Mouse (Mus musculus) heart, adult 8-10 months (tissue): ENCODE measurements around the gene Rpl36. TPM values are rescaled to one million over a fixed set of nuclear protein-coding genes. Genes with fewer than 3 reads are reported as not detected.
"Not testable (repeated sequence)": the region's sequence is repeated elsewhere in the genome, so short reads cannot be mapped to it uniquely, and the experiment has no call there.

ENCODE experiments used
- DNase-seq: peaks from one replicate; pipeline ENCODE4 v3.0.0; 2022; ENCODE audit warnings: low spot score
- total RNA-seq, 4 experiments: library from RNA; stranded (reverse); gene quantifications; 2 replicates each; pipeline ENCODE4 v1.2.4; 2022

Rpl36 gene
- total RNA-seq, 4 experiments from 2014 or later = 697 to 769 (median 735) TPM

DNA sequence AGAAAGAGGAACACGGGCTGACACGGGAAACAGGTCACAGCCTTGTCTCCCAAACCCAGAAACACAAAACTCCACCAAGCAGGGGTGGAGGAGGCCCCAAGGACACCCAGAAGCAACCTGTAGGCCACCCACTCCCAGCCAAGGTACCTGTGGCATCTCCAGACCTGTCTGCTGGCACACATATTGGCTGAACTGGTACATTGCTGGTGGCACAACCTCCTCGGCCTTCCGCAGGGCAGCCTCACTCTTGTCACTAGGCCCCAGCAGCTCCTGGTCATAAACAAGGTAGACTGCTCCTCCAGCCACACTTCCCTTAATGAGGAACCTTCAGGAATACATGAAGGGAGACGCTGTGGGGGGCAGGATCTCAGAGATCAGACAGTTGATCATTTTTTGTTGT, 4.5 kb upstream of the Rpl36 start:
- DNase-seq = no peak

DNA sequence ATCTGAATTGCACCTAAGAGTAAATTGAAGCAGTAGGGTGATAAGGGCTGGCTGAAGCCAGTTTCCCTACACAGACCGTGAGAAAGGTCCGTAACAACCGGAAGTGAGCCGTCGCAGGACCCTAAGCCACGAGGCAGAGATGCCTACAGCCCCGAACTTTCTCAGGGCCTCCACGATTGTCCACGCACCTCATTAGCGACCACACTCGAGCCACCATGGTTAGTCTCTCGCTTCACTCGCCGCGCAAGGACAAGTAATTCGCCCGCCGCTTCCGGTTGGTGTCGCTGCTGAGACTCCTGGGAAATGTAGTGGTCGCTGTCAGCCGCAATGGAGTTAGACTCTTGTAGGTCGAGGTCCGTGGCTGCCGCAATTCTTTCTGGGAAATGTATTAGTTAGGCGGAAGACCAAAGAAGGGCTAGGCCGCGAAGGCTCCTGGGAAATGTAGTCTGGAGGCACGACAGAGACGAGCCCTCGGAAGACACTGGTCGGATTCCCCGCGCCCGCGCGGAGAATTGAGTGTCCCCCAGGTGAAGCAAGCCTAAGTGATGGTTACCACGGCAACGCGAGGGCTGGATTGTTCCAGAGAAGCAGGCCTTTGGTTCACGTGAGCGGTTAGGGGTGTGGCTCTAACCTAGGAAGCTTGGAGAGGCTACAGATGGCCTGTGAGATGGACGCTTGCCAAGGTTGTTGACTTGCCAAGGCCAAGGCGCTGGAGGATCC, 3.6 kb upstream of the Rpl36 start, which contains the start of gene 2410015M20Rik:
TSS of gene 2410015M20Rik (minus strand) at position 320 of the 720 bp plus-strand sequence.
- peak; percentile 98 for DNase-seq

DNA sequence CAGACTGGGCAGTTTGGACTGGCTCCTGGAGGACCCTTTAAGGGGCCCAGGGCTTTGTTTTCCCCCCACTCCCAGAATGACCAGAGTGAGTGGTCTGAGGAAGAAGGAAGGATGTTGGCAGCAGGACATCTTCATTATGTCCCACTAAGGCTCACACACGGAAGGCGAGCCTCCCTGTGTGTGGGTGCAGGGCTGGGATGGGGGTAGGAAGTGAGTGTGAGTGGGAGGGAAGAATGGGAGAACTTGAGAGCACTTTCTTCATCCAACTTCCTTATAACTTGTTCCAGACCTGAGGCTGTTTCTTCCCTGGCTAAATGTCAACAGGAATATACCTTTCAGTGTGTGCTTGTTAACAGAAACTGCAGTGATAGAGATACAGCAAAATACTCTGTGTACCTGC, 1.9 kb upstream of the Rpl36 start:
- DNase-seq = no peak

DNA sequence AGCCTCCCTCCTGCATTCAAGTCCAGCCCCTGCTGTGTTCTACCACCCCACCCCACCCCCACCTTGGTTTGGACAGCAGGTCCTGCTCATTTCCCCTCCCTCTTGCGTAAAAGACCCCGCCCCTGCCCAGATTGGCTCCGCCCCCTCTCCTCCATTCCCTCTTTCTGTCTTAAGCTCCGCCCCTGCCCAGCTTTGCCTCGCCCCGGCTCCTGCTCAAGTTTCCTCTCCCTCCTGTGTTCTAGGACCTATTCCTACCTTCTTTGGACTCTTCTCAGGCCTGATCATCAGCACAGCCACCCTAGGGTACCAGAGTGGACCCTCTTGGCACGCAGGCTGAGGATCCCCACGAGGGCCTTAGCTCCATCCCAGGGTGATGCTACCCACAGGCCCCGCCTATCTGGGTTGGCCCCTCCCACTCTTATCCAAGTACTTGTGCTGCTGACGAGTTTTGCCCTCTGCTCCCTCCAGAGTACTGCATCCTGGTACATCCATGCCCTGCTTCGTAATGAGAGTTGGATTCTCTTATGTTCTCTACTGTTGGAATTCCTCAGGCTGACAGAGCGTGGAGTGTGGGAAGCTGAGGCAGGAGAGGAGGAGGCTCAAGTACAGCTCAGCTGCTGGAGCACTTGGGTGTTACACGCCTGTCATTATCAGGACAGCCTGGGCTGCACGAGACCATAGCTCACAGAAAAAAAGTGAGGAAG, 1.2 kb upstream of the Rpl36 start:
- DNase-seq = no peak

DNA sequence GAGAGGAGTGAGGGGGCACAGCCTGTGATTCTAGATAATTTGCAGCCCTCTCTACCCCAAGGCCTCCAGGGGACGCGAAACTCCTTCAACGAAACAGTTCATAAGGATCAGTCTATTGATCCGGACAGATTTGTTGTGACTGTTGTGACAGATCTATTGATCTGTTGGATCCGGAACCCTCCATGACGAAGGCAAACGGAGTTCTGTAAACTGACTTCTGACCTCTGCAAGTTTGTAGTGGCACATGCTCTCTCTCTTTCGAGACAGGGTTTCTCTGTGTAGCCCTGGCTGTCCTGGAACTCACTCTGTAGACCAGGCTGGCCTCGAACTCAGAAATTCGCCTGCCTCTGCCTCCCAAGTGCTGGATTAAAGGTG, 664 bp upstream of the Rpl36 start:
- DNase-seq = not testable (repeated sequence)

DNA sequence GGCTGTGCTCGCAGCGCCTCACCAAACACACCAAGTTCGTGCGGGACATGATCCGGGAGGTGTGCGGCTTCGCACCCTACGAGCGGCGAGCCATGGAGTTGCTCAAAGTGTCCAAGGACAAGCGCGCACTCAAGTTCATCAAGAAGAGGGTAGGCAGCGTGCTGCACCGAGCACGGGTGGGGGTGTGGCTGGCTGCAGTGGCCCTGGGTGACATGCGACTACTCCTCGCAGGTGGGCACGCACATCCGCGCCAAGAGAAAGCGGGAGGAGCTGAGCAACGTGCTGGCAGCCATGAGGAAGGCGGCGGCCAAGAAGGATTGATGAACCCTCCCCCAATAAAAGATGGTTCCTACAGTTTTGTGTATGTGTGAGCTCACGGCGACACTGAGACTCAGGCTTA, 677 bp downstream of the Rpl36 start:
- DNase-seq = not testable (repeated sequence)

DNA sequence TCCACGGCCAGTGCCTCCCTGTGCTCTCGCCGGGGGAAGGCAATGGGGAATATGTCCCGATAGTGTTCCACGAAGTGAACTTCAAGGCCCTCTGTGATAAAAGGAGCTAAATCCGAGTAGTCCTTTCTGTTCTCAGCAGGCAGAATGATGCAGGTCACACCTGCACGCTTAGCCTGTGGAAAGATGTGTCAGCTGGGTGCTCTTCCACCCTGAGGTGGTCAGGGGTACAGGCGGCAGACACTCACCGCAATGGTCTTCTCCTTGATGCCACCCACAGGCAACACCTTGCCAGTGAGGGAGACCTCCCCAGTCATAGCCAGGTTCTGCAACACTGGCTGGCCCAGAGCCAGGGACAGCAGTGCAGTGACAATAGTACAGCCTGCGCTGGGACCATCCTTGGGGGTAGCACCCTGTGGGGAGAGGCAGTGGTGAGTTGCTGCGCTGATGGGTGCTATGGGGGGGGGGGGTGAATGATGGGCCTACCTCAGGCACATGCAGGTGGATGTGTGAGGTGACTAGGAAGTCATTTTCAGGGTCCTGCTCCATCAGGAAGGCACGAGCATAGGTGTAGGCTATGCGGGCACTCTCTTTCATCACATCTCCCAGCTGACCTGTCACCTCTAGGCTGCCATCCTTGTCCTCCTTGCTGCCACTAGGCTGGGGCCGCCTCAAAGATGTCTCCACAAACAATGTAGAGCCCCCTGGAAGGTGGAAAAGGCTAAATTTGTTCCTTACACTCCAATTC, 1.3 kb downstream of the Rpl36 start:
- DNase-seq = no peak

DNA sequence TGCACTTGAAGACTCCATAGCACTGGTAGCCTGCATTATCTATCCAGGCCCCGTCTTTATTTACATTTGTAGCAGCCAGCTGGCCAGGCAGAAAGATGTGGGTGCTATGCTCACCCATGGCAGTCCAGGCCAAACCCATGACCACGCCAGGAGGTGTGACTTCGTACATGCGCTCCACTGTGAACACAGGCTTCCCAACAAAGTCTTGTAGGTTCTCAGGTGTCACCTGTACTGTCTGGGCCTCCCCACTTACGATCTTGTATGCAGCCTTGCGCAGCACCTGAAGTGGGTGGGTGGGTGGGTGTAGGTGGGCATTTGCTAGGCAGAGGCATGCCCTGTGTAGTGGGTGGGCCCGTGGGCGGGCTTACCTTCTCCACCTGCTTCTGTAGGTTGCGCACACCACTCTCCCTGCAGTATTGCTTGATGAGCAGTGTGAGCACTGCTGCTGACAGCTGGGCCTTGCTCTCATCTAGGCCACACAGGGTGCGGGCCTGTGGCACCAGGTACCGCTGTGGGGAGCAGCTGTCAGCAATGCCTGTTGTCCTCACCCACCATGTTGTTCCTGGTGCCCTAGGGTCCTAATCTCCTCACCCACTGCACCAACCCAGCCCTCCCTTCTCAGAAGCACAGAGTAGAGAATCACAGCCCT, 2.0 kb downstream of the Rpl36 start:
- no peak for DNase-seq

DNA sequence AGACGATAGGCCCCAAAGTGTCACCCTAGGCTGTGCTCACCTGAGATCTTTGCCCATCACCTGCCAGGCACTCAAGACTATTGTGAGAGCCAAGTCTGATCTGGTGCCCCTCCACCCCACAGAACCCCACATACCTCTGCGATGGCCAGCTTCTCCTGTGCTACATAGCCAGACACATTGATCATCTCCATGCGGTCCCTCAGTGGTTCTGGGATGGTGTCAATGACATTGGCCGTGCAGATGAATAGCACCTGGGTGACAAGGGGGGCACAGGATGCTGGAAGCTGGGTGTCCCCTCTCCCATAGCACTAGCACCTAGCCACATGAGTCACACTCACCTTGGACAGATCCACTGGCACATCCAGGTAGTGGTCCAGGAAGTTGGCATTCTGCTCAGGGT, 2.6 kb downstream of the Rpl36 start:
- no peak for DNase-seq

DNA sequence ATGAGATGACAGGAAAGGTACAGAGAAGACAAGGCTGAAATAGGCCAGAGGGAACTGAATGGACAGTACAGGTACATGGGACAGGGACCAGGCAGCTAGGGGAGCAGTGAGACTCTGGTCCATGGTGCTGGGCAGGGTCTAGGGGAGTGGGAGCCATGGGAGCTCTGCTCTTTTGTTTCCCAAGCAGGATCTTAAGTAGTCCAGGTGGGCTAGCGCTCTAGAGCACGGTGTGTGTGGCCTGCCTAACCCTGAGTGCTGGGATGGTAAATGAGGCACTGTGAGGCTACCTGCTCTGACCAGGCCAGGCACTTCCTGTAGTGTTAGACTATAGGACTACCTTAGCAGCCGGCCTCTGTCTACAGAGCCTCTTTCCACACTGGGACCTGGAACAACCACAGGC, 3.5 kb downstream of the Rpl36 start:
- DNase-seq = no peak

DNA sequence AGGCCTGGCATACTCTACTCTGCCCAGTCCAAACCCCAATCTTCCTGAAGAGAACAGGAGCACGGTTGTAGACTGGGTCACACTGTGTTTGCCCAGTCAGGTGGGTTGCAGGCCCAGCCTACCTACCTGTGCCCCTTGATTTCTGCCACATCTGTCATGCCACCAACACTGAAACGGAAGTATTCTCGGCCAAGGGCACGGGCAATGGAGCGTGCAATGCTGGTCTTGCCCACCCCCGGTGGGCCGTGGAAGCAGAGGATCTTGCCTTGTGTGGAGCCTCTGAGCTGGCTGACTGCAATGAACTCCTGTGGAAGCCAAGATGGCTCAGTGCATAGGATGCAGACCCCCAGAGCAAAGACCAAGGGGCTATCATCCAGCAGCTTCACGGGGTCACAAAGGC, 4.4 kb downstream of the Rpl36 start:
- no peak for DNase-seq

DNA sequence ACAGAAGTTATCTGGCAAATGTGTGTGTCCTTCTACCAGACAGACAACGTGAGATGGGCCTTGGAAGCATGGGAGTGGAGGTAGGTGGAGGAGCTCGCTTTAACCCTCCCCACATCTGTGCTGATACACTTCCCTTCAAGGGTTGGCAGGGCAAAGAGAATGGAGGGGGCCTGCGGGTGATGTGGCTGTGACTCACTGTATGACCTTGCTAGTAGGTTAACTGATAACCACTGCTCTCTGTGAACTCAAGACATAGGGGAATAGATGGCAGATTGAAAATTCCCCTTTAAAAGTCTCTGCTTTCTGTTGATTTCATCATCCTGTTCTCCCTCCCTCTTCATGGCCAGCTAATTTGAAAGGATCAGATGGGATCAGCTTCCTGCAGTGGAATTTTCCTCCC, 12.3 kb downstream of the Rpl36 start:
- DNase-seq = no peak

DNA sequence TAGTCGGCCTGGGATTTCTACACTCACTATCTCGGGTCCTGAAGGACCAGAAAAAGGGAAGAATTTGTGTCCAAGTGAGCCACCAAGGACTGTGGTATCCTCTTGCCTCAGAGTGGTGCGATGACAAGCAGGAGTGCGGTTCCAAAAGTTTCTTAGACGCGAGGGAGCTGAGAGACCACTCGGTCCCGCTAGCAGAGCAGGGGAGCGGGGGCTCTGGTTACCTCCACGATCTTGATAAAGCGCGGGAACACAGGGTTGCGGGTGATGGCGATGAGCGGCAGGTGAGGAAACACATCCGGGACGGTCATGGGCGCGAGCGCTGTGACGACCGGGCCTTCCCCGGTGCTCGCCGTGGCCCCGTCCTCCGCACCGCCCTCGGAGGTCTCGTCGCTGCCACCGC, 13.0 kb downstream of the Rpl36 start:
- DNase-seq = no peak

DNA sequence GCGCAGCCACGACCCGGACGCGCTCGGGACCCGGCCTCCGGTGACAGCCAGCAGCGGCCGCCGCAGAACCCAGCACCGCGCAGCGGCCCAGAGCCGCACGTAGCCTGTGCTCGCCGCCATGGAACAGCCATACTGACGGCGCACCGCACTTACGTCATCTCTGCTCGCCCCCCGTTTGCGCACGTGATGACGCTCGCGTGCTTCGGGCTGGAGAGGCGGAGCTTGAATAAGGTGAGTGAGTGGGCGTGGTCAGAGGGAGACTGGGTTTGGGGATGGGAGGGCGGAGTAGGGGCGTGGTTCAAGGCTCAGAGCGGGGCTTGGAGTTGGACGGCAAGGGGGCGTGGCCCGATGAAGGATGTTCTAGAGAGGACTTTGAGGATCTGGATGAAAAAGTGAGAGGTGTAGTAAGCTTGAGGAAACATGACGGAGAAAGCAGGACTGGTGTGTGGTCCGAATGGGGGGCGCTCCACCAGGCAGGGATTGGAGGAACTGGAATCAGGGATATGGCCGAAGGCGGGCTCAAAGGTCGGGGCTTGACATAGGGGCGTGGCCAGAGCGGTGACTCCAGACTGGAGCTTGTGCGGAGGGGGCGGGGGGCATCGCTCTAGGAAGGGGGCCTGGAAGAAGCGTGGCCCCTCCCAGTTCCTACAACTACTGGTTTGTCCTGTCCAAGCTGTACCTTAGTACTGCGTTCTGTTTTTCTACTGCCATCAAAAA, 13.7 kb downstream of the Rpl36 start, which contains the start of gene Lonp1:
TSS of gene Lonp1 (minus strand) at position 134 of the 717 bp plus-strand sequence.
- peak; percentile 94 for DNase-seq

DNA sequence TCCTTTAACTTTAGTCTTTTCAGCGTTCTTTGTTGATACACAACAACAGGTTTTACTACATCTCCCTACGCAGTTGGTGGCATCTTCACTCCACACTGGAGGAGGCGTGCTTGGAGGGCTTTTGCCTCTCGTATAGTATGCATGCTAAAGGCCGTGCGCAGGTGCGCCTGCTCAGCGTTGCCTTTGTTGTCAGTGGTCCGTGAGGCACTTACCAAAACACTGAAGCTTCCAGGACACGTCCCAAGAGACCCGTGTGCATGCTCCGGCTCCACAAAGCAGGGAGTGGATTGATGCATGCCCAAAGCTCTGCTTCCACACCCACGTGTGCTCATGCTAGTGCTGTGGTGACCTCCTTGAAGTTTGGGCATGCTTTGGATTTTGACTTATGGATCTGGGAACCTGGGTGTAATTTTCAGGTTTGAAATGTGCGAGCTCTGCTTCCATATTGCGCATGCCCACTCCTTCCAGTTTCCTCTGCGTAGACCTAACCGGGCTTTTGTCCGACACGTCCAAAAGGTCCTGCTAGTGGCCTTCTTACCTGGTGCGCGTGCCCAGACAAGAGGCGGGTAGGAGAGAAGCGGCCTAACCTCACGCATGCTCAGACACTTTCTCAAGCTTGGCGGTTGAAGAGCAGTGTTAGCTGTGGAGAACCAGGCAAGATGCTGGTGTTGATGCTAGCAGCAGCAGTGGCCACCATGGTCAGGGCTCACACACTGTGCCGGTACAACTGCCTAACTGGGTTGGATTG, 14.5 kb downstream of the Rpl36 start, which contains the start of gene Catsperd:
TSS of gene Catsperd (plus strand) at position 614 of the 748 bp plus-strand sequence.
- no peak for DNase-seq

DNA sequence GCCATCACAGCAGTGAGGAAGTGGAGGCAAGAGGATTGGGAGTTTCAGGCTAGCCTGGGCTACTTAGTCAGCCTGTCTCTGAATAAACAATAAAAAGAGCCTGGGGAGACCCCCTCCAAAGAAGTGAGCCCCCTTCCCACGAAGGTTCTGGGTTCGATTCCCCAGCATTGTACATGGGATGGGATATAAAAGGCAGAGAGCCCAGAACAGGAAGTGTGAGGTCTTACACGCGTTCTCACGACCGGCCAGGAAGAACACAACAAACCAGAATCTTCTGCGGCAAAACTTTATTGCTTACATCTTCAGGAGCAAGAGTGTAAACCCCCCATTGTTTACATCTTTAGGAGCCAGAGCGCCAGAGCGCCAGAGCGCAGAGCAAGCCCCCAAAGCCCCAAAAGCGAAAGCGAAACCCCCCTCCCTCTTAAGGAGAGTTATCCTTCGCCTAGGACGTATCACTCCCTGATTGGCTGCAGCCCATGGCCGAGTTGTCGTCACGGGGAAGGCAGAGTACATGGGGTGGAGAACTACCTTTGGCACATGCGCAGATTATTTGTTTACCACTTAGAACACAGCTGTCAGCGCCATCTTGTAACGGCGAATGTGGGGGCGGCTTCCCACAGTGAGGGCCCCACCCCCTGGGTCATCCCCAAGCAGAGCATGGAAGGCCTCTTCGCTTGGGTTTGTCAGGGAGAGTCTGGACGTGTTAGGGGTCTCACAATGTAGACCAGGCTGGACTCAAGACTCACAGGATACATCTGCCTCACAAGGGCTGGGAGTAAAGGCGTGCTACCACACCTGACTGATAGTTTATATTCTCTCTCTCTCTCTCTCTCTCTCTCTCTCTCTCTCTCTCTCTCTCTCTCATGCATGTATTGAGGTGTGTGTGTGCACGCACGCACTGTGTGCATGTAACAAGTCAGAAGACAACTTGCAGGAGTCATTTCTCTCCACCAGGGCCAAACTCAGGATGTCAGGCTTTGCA, 16.9 kb downstream of the Rpl36 start:
- not testable (repeated sequence) for DNase-seq

DNA sequence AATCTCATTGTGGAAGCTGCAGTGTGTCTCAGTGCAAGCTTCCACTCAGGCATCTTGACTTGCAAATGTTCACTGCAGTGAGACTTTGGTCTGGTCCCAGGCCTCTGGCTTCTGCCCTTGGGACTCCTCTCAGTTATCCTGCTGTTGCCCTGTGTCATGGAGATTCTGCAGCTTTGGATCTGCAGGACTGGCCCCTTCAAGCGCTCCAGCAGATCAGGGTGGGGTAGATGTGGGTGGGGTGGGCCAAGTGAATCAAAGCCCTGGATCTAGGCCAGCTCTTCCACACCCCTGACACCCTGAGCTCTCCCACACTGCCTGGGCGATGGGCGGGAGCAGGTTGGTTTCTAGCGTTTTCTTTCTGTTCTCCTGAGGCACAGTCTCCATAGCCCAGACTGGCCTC, 18.6 kb downstream of the Rpl36 start:
- DNase-seq = no peak

DNA sequence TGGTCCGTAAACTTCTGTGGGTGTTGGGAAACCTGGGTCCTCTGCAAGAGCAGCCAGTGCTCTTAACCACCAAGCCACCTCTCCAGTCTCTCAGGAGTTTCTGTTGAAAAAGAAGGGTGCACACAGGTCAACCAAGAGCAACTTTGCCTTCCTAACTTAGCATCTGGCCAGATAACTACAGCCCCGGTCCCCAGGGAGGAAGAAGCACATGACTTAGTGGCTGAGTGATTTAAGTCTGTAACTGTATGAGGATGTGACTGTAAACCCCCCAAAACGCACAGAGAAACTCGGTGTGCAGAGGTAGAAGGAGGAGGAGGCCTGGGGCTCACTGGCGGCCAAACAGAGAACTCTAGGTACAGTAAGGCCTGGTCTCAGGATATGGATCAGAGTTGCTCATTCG, 20.8 kb downstream of the Rpl36 start:
- no peak for DNase-seq

DNA sequence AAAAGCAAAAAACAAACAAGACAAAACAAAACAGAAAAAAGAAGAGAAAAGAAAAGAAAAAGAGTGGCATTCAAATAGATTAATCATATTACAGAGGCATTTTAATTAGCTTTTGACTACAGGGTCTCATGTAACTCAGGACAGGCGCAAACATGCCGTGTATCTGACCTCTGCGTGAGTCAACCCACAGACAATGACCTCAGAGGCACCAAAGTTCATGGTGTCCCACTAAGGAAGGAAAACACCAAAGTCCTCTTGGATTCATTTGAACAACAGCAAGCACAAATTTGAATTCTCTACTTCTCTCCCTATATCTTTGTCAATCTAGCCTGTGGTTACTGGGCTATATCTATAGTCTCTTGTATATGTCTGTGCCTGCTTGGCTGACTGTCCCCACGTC, 30.0 kb downstream of the Rpl36 start:
- no peak for DNase-seq
